Mouse (Mus musculus): ENCODE results near the gene Gpsm3.

Gene Gpsm3

DNA sequence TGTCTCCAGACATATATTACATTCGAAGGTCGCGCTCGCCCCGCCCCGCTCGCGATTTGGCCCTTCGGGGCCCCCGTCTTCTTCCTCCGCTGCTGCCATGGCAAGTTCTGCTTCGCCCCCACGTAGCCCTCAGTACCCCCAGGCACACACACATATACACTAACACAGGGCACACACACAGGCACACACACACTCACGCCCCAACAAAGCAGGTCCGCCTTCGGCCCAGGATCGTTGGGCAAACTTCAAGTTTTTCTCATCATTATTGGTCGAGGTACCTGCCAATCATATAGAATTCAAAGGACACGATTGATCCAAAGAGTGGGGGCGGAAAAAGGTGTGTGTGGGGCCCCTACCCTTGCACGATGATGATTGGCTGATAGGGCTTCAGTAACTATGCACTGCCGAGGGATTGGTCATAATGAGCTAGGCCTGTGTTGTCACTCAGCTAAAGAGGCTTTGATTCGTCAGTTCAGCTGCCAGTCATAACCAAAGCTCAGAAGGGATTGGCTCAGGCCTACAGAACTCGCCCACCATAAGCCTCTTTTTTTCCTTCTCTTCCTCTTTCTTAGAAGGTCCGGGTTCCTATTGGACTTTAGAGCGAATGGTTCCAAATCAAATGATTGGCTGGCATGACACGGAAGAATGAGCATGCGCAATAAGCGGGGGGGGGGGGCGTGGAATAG, 13.9 kb downstream of the Gpsm3 start, which contains the start of gene Rnf5:
TSS of gene Rnf5 (minus strand) at position 316 of the 686 bp plus-strand sequence.
- peak; percentile 100 for DNase-seq (ENCODE audit: low read depth, low spot score)

GRCm38 (mm10) chr17:34604061-34604508, 14.5 kb downstream of the Gpsm3 start, which contains the start of gene Agpat1:
Gene Agpat1 (plus strand): TSS chr17:34604262.
- peak; percentile 99 for DNase-seq (ENCODE audit: low read depth, low spot score)

- DNase-seq (ENCODE audit: low read depth, low spot score) = peak; percentile 49
Measured at GRCm38 (mm10) chr17:34604511-34605237, 15.1 kb downstream of the Gpsm3 start.

- peak; percentile 93 for DNase-seq (ENCODE audit: low read depth, low spot score)
Measured at GRCm38 (mm10) chr17:34605609-34606008, 16.0 kb downstream of the Gpsm3 start.

- peak; percentile 49 for DNase-seq (ENCODE audit: low read depth, low spot score)
Measured at GRCm38 (mm10) chr17:34606186-34607039, 16.8 kb downstream of the Gpsm3 start.

DNA sequence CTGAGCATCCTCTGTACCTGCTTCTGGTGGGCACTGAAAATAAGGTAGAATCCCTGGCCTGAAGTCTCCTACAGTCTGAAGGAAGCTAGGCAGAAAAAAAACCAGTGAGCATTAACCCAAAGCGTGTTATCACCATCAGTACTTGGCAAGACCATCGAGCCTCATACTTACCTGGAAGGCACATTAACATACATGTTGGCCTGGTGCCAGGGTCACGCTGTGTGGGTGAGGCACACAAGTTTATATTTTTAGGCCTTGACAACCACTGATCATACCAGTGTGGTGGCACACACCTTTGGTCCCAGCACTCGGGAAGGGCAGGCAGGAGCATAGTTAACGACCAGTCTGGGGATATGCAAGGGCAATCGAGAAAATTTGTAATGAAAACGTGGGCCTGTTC, 18.4 kb downstream of the Gpsm3 start:
- DNase-seq (ENCODE audit: low read depth, low spot score) = no peak

DNA sequence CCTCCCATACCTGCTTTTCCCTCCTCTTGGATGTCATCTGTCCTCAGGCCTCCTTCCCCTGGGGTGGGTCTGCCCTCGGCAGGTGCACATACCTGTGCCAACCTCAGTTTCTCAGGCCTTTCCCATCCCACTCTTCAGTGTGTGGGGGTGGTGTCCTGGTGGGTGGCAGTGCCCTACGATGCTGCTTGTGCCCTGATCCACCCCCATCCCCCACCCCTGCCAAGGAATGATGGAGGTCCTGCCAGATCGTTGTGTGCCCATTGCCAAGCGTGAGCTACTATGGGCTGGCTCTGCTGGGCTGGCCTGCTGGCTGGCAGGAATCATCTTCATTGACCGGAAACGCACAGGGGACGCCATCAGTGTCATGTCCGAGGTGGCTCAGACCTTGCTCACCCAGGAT, 21.4 kb downstream of the Gpsm3 start:
- no peak for DNase-seq (ENCODE audit: low read depth, low spot score)

- DNase-seq (ENCODE audit: low read depth, low spot score) = no peak
Measured at GRCm38 (mm10) chr17:34613054-34613645, 23.5 kb downstream of the Gpsm3 start.

DNA sequence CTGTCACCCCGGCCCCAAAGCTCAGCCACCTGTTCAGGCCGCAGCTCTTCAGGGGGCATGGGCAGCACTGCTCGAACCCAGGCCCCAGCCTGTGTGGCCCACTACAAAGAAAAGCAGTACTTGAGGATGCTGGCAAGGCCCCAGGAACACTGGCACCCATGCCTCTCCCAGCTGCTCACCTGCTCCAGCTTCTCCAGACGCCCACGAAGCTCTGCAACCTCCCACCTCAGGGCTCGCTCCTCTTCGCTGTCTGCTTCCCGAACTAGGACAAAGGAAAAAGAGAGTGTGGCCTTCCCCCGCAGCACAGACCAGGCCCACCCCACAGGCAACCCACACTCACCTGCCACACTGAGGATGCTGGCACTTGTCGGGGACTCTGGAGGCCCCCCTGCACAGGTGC, 24.2 kb downstream of the Gpsm3 start:
- DNase-seq (ENCODE audit: low read depth, low spot score) = no peak

- no peak for DNase-seq (ENCODE audit: low read depth, low spot score)
Measured at GRCm38 (mm10) chr17:34615871-34616270, 26.3 kb downstream of the Gpsm3 start, which contains the start of gene Egfl8. Gene Egfl8 (minus strand): TSS chr17:34615971.

DNA sequence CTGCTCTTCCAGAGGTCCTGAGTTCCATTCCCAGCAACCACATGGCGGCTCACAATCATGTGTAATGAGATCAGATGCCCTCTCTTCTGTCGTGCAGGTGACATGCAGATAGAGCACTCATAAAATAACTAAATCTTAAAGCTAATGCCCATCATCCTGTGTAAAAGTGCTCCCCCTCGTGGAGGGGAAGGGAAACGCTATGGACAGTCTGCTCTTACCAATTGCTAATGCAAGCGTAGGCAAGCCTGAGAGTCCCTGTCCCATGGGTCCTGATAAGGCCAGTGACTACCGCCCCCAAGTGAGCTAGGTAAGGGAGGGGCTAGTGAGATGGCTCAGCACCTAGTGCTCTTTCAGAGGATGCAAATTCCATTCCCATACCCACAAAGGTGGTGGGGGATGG, 29.4 kb downstream of the Gpsm3 start:
- DNase-seq (ENCODE audit: low read depth, low spot score) = peak; percentile 86

DNA sequence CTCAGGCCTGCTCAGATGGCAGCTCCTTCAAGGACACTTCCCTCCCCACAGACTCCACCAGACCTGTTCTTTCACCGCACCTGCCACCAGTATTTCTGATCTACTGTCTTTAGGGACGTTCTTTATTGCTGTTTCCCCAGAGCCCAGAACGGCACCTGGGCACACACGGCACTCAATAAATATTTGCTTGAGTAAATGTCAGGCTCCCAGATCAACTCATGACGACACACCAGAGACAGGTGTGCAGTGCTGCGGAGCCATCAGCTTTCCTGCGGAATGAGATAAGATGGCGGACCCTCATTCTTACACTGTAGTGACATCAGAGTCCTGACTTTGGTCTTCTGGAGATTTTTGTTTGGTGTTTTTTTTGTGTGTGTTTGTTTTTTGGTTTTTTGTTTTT, 31.4 kb downstream of the Gpsm3 start:
- no peak for DNase-seq (ENCODE audit: low read depth, low spot score)

DNA sequence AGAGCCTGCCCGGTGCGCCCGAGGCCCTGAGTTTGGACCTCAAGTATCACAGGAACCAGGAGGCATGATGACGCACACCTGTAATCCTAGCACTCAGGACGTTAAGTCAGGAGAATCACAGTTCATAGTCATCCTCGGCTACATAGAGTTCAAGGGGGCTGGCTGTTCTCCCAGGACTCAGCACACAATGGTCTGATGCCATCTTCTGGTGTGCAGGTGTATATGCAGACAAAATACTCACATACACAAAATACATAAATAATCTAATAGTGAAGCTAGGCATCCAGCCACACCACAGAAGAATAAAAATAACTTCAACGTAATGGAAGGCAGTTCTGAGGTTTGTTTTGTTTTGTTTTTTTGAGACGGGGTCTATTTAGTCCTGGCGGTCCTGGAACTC, 33.6 kb downstream of the Gpsm3 start:
- no peak for DNase-seq (ENCODE audit: low read depth, low spot score)

GRCm38 (mm10) chr17:34624981-34625380, 35.4 kb downstream of the Gpsm3 start:
- DNase-seq (ENCODE audit: low read depth, low spot score) = no peak

- DNase-seq (ENCODE audit: low read depth, low spot score) = no peak
Measured at GRCm38 (mm10) chr17:34626062-34626772, 36.6 kb downstream of the Gpsm3 start.

GRCm38 (mm10) chr17:34626773-34627092, 37.1 kb downstream of the Gpsm3 start:
- peak; percentile 72 for DNase-seq (ENCODE audit: low read depth, low spot score)

GRCm38 (mm10) chr17:34627093-34627942, 37.7 kb downstream of the Gpsm3 start:
- peak; percentile 91 for DNase-seq (ENCODE audit: low read depth, low spot score)

DNA sequence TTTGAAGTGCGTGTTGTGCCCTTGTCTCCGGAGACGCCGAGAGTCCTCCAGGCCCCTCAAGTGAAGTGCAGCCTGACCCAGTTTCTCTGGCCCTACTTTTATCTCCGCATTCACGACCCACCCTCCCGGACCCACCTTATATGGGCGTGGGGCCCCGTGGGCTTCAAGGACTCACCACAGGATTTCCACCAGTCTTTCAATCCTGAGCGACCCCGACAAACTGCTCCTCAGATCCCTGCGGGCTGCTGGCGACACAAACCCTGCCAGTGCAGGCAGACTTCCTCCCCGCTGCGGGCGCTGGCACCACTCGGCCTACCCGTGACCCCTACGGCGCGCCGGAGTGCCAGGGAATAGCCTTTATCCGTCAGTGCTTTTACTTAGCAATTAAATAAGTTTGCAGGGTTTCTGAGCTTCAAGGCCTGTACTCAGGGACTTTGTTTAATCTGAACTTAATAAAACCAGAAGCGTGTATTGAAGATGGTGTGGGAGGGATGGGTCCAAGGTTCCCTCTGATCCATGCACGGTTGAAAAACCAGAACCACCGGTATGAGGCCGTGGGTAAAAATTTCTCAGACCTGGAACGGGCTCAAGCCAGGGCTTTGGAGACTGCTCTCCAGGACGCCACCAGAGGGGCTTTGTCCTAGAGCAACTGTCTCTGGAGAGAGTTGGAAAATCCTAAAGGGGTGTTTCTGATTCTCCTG, 38.5 kb downstream of the Gpsm3 start, which contains the start of gene Ppt2:
TSS of gene Ppt2 (minus strand) at position 568 of the 701 bp plus-strand sequence.
- DNase-seq (ENCODE audit: low read depth, low spot score) = peak; percentile 45

- DNase-seq (ENCODE audit: low read depth, low spot score) = no peak
Measured at GRCm38 (mm10) chr17:34628644-34628967, 39.0 kb downstream of the Gpsm3 start.

Measured in 3T3-L1 (cell line).